Mouse (Mus musculus): Measurements from ENCODE around the gene Crim1.

GRCm38 (mm10) chr17:78264116-78264515 is 64.1 kb downstream of the Crim1 start:
- no peak for TF ChIP-seq CTCF (IDR thresholded peaks at IDR 0.05; ENCODE audit: borderline replicate concordance, insufficient read depth, low read length)
- no peak for TF ChIP-seq POLR2A (IDR thresholded peaks at IDR 0.05; ENCODE audit: low read depth, low read length)

Data from embryonic fibroblast, embryonic 13.5 days (primary cell).